Mouse (Mus musculus) thymus, adult 2 months (tissue): ENCODE results near the gene Idh2.
A peak's percentile ranks its signal among the peaks of the same experiment; 100 is the strongest.

Experiments
- CTCF ChIP-seq: fragments of 200-500 bp; IDR thresholded peaks from 2 replicates; pipeline ENCODE4 v1.5.1; 2012; ENCODE audit warnings: mild to moderate bottlenecking, control low read depth, low read length, moderate library complexity, borderline replicate concordance; ENCODE audit not compliant: control insufficient read depth, poor library complexity, insufficient read depth; ENCODE audit errors: extremely low read depth
- POLR2A ChIP-seq: fragments of 200-500 bp; IDR thresholded peaks from 2 replicates; pipeline ENCODE4 v1.6.1; 2012; ENCODE audit warnings: mild to moderate bottlenecking, low read length, control low read depth, moderate library complexity; ENCODE audit not compliant: control insufficient read depth, poor library complexity, insufficient read depth; ENCODE audit errors: extremely low read depth

DNA sequence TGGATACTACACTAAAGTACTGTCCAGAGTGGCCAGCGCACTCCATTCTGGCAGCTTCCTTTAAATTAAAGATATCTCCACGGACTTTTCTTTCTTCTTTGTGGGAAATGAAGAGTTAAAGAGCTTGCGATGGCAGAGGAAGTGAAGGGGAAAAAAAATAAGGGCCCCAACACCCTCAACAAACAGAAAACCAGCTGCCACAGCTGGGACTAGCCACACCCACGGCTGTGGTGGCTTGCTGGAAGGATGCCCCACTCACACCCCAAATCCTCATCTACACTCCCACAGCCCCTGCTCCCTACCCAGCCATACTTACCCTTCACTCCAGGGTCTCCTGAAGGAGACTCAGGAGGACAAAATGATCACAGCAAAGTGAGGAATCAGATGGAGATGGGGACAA is 7.9 kb upstream of the Idh2 start:
- TF ChIP-seq CTCF (no peak), POLR2A (0 out of 2 replicates have a peak, but pooled peaks have one; percentile 33)
